Mouse (Mus musculus) E14TG2a.4 (cell line): Measurements from ENCODE around the gene En2.

ENCODE experiments used
- CTCF ChIP-seq: conservative IDR thresholded peaks from 2 replicates; pipeline ENCODE4 v1.5.1; 2014; ENCODE audit warnings: low read length
- POU5F1 ChIP-seq: IDR thresholded peaks from 2 replicates; pipeline ENCODE4 v1.6.1; 2014; ENCODE audit warnings: low read length, borderline replicate concordance

DNA sequence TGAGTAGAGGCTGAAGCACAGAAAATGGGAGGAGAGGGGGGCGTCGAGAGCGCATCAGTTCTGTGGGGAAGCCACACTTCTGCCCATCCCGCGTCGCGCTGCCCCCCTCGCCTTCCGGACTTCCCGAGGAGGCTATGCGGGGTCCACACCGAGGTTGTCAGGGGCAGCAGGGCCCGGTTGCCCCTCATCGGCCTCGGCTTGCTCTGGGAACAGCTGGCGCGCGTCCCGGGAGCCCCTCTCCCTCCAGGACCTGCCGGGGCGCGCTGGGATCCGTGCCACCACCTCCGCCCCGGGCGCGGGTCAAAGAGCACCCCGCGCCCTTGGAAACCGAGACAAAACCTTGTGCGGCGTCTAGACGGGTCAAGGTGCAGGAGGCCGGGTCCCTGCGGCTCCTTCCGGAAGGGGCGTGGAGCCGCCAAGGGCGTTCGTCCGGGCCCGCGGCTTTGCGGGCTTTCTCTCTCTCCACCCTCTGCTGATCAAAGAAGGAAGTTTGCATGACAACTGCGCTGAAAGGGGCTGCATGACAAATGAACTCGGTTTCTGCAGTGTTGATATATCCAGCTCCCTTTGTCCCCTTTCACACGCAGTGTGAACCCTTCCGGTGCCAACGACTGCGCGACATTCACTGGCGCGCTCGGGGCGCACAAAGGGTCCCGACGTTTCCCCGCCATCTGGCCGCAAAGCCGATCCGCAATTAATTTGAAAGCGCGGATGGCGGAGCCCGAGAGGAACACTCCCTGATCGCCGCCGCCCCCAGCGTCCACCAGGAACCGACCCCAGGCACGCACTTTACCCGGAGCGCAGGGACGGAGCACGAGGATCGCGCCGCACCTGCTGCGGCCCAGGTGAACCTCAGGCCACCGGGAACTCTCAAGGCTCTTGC, 44.3 kb downstream of the En2 start:
- TF ChIP-seq CTCF (no peak), POU5F1 (peak; percentile 99)
